Mouse (Mus musculus) brain, embryonic 14.5 days (tissue): ENCODE results near the gene Adamtsl2. TPM values are rescaled to one million over a fixed set of nuclear protein-coding genes. Genes with fewer than 3 reads are reported as not detected.

Source experiments
- DNase-seq: peaks from one replicate; pipeline ENCODE4 v3.0.0-alpha.2; 2011; ENCODE audit warnings: low read depth
- CTCF ChIP-seq: fragments of 200-500 bp; IDR thresholded peaks from 2 replicates; pipeline ENCODE4 v1.5.1; 2012; ENCODE audit warnings: inconsistent platforms, mild to moderate bottlenecking, moderate library complexity, borderline replicate concordance; ENCODE audit not compliant: insufficient read depth, insufficient read length; ENCODE audit errors: extremely low read depth
- POLR2A ChIP-seq: fragments of 200-500 bp; IDR thresholded peaks from 2 replicates; pipeline ENCODE4 v1.6.1; 2012; ENCODE audit warnings: mild to moderate bottlenecking, inconsistent platforms, borderline replicate concordance; ENCODE audit not compliant: poor library complexity, insufficient read depth, insufficient read length, severe bottlenecking; ENCODE audit errors: extremely low read depth
- polyA plus RNA-seq: library from polyadenylated mRNA; depleted of rRNA; stranded (reverse); fragments of >200 nt; gene quantifications from 2 replicates; pipeline ENCODE4 v1.2.3, GENCODE M21; 2012

The Adamtsl2 gene
- polyA plus RNA-seq, 1 experiment = 14.3 TPM

- no peak for DNase-seq
- TF ChIP-seq CTCF (peak; percentile 61; the same call in 1 of the 2 replicates), POLR2A (no peak)
Measured at GRCm38 (mm10) chr2:27075485-27075884, 3.7 kb upstream of the Adamtsl2 start.

- TF ChIP-seq CTCF (no peak), POLR2A (no peak)
- DNase-seq = no peak
Measured at GRCm38 (mm10) chr2:27077655-27078244, 1.4 kb upstream of the Adamtsl2 start.

- DNase-seq = no peak
- TF ChIP-seq POLR2A (no peak), CTCF (no peak)
Measured at GRCm38 (mm10) chr2:27078312-27078711, 867 bp upstream of the Adamtsl2 start.

- peak; percentile 85 for DNase-seq
Measured at GRCm38 (mm10) chr2:27079649-27080048, 470 bp downstream of the Adamtsl2 start.

GRCm38 (mm10) chr2:27083761-27084475, 4.7 kb downstream of the Adamtsl2 start:
- no peak for TF ChIP-seq CTCF
- TF ChIP-seq POLR2A = no peak
- DNase-seq = no peak

More at GRCm38 (mm10) chr2:27079649-27080048, 470 bp downstream of the Adamtsl2 start:
- no peak for TF ChIP-seq POLR2A
- TF ChIP-seq CTCF = no peak

GRCm38 (mm10) chr2:27084963-27085362, 5.8 kb downstream of the Adamtsl2 start:
- TF ChIP-seq CTCF = no peak
- TF ChIP-seq POLR2A = no peak

GRCm38 (mm10) chr2:27085801-27086200, 6.6 kb downstream of the Adamtsl2 start:
- peak; percentile 57 for DNase-seq
- TF ChIP-seq POLR2A (no peak), CTCF (no peak)

More at GRCm38 (mm10) chr2:27084963-27085362, 5.8 kb downstream of the Adamtsl2 start:
- DNase-seq = no peak

- DNase-seq = no peak
- no peak for TF ChIP-seq POLR2A
- no peak for TF ChIP-seq CTCF
Measured at GRCm38 (mm10) chr2:27086483-27087010, 7.4 kb downstream of the Adamtsl2 start.

- TF ChIP-seq CTCF = no peak
- no peak for DNase-seq
Measured at GRCm38 (mm10) chr2:27087581-27087980, 8.4 kb downstream of the Adamtsl2 start.

GRCm38 (mm10) chr2:27088071-27088644, 9.0 kb downstream of the Adamtsl2 start:
- no peak for TF ChIP-seq POLR2A
- no peak for TF ChIP-seq CTCF
- no peak for DNase-seq

- TF ChIP-seq CTCF (no peak), POLR2A (no peak)
- DNase-seq = no peak
Measured at GRCm38 (mm10) chr2:27088700-27089099, 9.5 kb downstream of the Adamtsl2 start.

GRCm38 (mm10) chr2:27089238-27089637, 10.1 kb downstream of the Adamtsl2 start:
- no peak for DNase-seq
- TF ChIP-seq CTCF = no peak
- TF ChIP-seq POLR2A = no peak

GRCm38 (mm10) chr2:27095178-27095577, 16.0 kb downstream of the Adamtsl2 start:
- no peak for TF ChIP-seq POLR2A
- no peak for TF ChIP-seq CTCF
- no peak for DNase-seq
